7 mouse cellular contexts compared by ENCODE assay signal in the genomic region with DNA sequence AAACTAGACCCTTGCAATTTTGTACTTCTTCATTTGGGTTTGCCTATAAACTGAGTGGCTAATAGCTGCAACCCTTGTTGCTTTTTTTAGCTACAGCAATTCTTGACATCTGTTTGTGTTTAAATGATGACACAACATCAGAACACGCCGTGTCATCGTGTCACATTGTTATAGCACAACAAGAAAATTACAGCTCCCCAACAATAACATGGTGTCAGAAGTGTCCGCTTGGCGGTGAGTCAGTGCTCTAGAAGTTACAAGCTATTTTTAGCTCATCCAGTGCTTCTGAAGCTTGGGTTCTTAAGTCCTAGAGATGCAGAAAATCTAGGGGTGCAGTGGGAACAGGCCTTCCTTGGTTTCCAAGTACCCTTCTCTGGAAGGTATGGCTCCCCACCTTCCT. TPM values are rescaled to one million over a fixed set of nuclear protein-coding genes. Genes with fewer than 3 reads are reported as not detected.
DNase-seq lines count a peak whose midpoint lies in the region; ATAC-seq and TF ChIP-seq lines count a peak whose summit lies in the region.

No protein-coding gene starts in this region.

- peaks cover 7% of the 10 kb centered on the region; the same call in 1 of the 2 replicates for H3K4me1 ChIP-seq in spleen, adult 2 months (ENCODE audit: control insufficient read depth, insufficient read depth, insufficient read length)
- H3K4me1 ChIP-seq in embryonic facial prominence, embryonic 10.5 days: peaks cover 17% of the 10 kb centered on the region
- H3K4me1 ChIP-seq in hindbrain, embryonic 12.5 days: peaks cover 15% of the 10 kb centered on the region
- no peaks in the 10 kb centered on the region for H3K4me1 ChIP-seq in stomach, postnatal 0 days (replicated peaks; ENCODE audit: control insufficient read depth, insufficient read depth)

- peak overlapping the region; percentile 92 for H3K27ac ChIP-seq in spleen, adult 2 months (ENCODE audit: insufficient read depth, low read length)
- peak overlapping the region; percentile 91 for H3K27ac ChIP-seq in embryonic facial prominence, embryonic 10.5 days (replicated peaks)
- H3K27ac ChIP-seq in hindbrain, embryonic 12.5 days: peak overlapping the region; percentile 96
- H3K27ac ChIP-seq in stomach, postnatal 0 days (replicated peaks): peak overlapping the region; percentile 98

- DNase-seq in spleen, adult 2 months (ENCODE audit: low read depth in 1 of 2, low spot score in 2 of 2): peak; percentile 10 to 61
- no peak for DNase-seq in spleen, adult 18-20 months
- no peak for DNase-seq in embryonic facial prominence, embryonic 10.5 days (ENCODE audit: low spot score)
- DNase-seq in lung, postnatal 36 days: peak; percentile 47
- no peak for DNase-seq in stomach, postnatal 0 days (ENCODE audit: low spot score)
- DNase-seq in adrenal gland, adult 8-10 months: no peak

- no peak for ATAC-seq in hindbrain, embryonic 12.5 days (ENCODE audit: low FRiP score)
- ATAC-seq in stomach, postnatal 0 days (ENCODE audit: low FRiP score, low TSS enrichment): peak; percentile 2; the same call in 1 of the 2 replicates

- no peak for TF ChIP-seq CTCF in spleen, adult 2 months (IDR thresholded peaks at IDR 0.05; ENCODE audit: extremely low read depth, insufficient read depth, insufficient read length, insufficient replicate concordance)
- no peak for TF ChIP-seq CTCF in stomach, postnatal 0 days (IDR thresholded peaks at IDR 0.05; ENCODE audit: low read depth)

- no peaks in the 10 kb centered on the region for H3K27me3 ChIP-seq in spleen, adult 2 months (ENCODE audit: control insufficient read depth, insufficient read depth, low read length)
- no peaks in the 10 kb centered on the region for H3K27me3 ChIP-seq in embryonic facial prominence, embryonic 10.5 days (replicated peaks; ENCODE audit: low read depth, poor library complexity, severe bottlenecking)
- H3K27me3 ChIP-seq in hindbrain, embryonic 12.5 days: no peaks in the 10 kb centered on the region
- H3K27me3 ChIP-seq in stomach, postnatal 0 days (ENCODE audit: control insufficient read depth, insufficient read depth, low read length): no peaks in the 10 kb centered on the region

- H3K4me3 ChIP-seq in spleen, adult 2 months (ENCODE audit: extremely low read depth, insufficient read depth, insufficient read length): peak overlapping the region; percentile 75; the same call in 1 of the 2 replicates
- H3K4me3 ChIP-seq in embryonic facial prominence, embryonic 10.5 days: peak overlapping the region; percentile 96
- peak overlapping the region; percentile 91 for H3K4me3 ChIP-seq in hindbrain, embryonic 12.5 days
- H3K4me3 ChIP-seq in stomach, postnatal 0 days (ENCODE audit: low read depth, low read length): peak overlapping the region; percentile 88

- TF ChIP-seq POLR2A in spleen, adult 2 months (IDR thresholded peaks at IDR 0.05; ENCODE audit: low read depth, low read length): no peak

- no peak for TF ChIP-seq EP300 in stomach, postnatal 0 days (optimal IDR thresholded peaks at IDR 0.05)

- 35% methylated on average over 5 of the region's 5 CpGs for WGBS in spleen, adult 2 months
- WGBS in embryonic facial prominence, embryonic 10.5 days: 48% methylated on average over 5 of the region's 5 CpGs
- WGBS in hindbrain, embryonic 12.5 days: 49% methylated on average over 5 of the region's 5 CpGs
- 36% methylated on average over 5 of the region's 5 CpGs for WGBS in stomach, postnatal 0 days

- no peaks in the 10 kb centered on the region for H3K9me3 ChIP-seq in embryonic facial prominence, embryonic 10.5 days
- H3K9me3 ChIP-seq in hindbrain, embryonic 12.5 days (replicated peaks): no peaks in the 10 kb centered on the region
- H3K9me3 ChIP-seq in stomach, postnatal 0 days (ENCODE audit: control insufficient read depth, low read length): no peaks in the 10 kb centered on the region

- H3K4me2 ChIP-seq in hindbrain, embryonic 12.5 days (replicated peaks): peak overlapping the region; percentile 93
- H3K4me2 ChIP-seq in stomach, postnatal 0 days (replicated peaks; ENCODE audit: low read depth): peak overlapping the region; percentile 94

- H3K9ac ChIP-seq in hindbrain, embryonic 12.5 days: peak overlapping the region; percentile 47; the same call in 1 of the 2 replicates
- H3K9ac ChIP-seq in stomach, postnatal 0 days (ENCODE audit: low read length): peak overlapping the region; percentile 84; the same call in 1 of the 2 replicates

- H3K36me3 ChIP-seq in spleen, adult 2 months (ENCODE audit: control insufficient read depth, insufficient read depth, low read length): peaks cover 4% of the 10 kb centered on the region
- peaks cover 4% of the 10 kb centered on the region; the same call in 1 of the 2 replicates for H3K36me3 ChIP-seq in embryonic facial prominence, embryonic 10.5 days (replicated peaks)
- H3K36me3 ChIP-seq in hindbrain, embryonic 12.5 days: peaks cover 4% of the 10 kb centered on the region; the same call in 1 of the 2 replicates
- no peaks in the 10 kb centered on the region for H3K36me3 ChIP-seq in stomach, postnatal 0 days (ENCODE audit: control insufficient read depth, insufficient read depth, low read length)

RNA-seq across cellular contexts. Expression of gene Fam214a, which starts 0.6 kb away (rescaled TPM):
- polyA plus RNA-seq in spleen, adult 2 months (2012; rRNA removed): 9.1 and 10.4 TPM in 2 replicates
- polyA plus RNA-seq in embryonic facial prominence, embryonic 10.5 days (2016; fragmentation: Nextera tagmentation; extraction: Ambion mirVana): 6.6 and 8.6 TPM in 2 replicates
- 26.8 and 30.9 TPM in 2 replicates for polyA plus RNA-seq in hindbrain, embryonic 12.5 days (2016; fragmentation: Nextera tagmentation; extraction: Ambion mirVana)
- polyA plus RNA-seq in stomach, postnatal 0 days (2015; fragmentation: Nextera tagmentation; extraction: Ambion mirVana): 10.7 and 13.1 TPM in 2 replicates
- 100 to 1,000 TPM in 2 of 4 experiments, 10 to 100 TPM in 2; 90.3 to 132 (median 108) TPM for total RNA-seq in adrenal gland, adult 8-10 months (2022)

Comparison
In these comparisons a context has a peak if more than half of its experiments do, and no peak if none do; other contexts are left out.
1. DNase-seq: peak in spleen, adult 2 months (2 of 2) and lung, postnatal 36 days (single experiment); none in spleen, adult 18-20 months (0 of 2), embryonic facial prominence, embryonic 10.5 days (single experiment), stomach, postnatal 0 days (single experiment) and adrenal gland, adult 8-10 months (single experiment).
2. Peak in every context shown above with its lines, with median percentiles within 50 percentile points of each other: H3K27ac ChIP-seq and H3K4me3 ChIP-seq.